Mouse (Mus musculus): ENCODE data around the gene Mybpc3.

Gene Mybpc3

DNA sequence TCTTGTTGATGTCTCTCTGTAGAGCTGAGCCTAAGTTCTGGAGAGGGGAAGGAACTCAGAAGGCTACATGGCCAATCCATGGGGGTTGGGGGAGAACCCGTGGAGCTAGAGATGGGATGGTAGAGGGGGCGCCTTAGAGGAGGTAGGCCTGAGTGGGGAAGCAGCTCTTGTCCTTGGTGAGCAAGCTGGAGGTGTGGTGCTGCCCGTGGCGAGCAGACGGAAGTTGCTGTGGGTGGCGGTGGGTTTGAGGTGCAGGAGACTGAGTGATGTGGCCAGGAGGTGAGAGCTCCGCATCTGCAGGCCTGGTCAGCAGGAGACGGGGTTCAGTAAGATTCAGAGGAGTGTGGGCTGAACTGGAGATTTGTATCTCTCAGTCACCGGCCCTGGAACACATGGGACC lies 30.5 kb upstream of the Mybpc3 start:
- WGBS = 89% methylated on average over 9 of the region's 9 CpGs

DNA sequence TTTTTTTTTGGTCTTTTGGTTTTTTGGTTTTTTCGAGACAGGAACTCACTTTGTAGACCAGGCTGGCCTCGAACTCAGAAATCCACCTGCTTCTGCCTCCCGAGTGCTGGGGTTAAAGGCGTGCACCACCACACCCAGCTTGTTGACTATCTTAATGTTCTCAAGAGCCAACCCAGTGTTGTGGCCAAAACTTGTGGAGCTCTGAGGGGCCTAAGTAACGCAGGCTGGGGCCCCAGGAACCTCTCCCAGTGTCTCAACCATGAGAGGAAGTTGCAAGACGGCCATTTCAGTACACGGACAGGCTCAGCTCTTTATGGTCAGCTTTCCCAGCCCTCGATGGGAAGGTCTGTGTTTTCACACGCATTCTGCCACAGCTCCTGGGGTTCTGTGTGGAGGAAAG lies 29.0 kb upstream of the Mybpc3 start:
- 84% methylated on average over 9 of the region's 9 CpGs for WGBS

DNA sequence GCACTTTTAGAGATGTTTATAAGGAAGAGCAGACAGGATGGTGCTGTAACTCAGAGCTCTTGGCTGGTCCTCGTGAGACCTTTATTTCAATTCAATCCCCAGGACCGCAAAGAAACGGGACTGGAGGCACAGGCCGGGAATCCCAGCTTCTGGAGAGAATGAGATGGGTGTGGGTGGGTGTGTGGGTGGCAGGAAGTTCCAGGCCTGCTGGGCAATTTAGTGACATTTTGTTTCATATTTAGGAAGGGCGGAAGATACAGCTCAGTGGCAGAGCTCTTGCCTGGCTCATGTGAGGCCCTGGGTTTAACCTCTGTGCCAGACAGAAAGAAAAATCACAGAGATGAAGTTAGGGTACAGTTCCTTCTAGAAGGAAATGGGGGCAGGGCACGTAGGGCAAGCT lies 27.7 kb upstream of the Mybpc3 start:
- 45% methylated on average over 6 of the region's 6 CpGs for WGBS

- WGBS = 51% methylated on average over 6 of the region's 6 CpGs
These were observed 27.1 kb upstream of the Mybpc3 start for GRCm38 (mm10) chr2:91090827-91091226.

- WGBS = 81% methylated on average over 14 of the region's 14 CpGs
These were observed 21.4 kb upstream of the Mybpc3 start for GRCm38 (mm10) chr2:91096524-91096923.

- 88% methylated on average over 10 of the region's 10 CpGs for WGBS
These were observed 20.9 kb upstream of the Mybpc3 start for GRCm38 (mm10) chr2:91097015-91097414.

DNA sequence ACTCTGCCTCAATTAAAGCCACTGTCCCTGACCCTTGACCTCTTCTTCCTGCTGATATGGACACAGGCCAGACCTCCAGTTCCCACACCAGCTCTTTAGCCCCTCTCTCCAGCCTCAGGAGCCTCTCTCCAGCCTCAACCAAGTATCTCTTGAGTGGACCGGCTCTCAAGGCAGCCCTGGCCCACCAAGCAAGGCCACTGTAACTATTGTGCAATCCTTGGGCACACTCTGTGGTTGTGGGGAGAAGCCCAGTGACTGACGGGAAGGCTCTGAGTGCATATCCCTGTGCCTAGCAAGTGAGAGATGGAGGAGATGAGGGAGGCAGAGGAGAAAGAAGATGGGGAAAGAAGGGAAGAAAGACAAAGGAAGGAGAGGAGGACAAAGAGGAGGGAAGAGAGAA lies 19.8 kb upstream of the Mybpc3 start:
- WGBS = 93% methylated on average over 2 of the region's 2 CpGs

- 1% methylated on average over 7 of the region's 7 CpGs for WGBS
These were observed 16.7 kb upstream of the Mybpc3 start for GRCm38 (mm10) chr2:91101124-91101740.

- WGBS = 86% methylated on average over 3 of the region's 3 CpGs
These were observed 9.8 kb upstream of the Mybpc3 start for GRCm38 (mm10) chr2:91108156-91108555.

GRCm38 (mm10) chr2:91109241-91109640 lies 8.7 kb upstream of the Mybpc3 start:
- WGBS = 90% methylated on average over 5 of the region's 5 CpGs

DNA sequence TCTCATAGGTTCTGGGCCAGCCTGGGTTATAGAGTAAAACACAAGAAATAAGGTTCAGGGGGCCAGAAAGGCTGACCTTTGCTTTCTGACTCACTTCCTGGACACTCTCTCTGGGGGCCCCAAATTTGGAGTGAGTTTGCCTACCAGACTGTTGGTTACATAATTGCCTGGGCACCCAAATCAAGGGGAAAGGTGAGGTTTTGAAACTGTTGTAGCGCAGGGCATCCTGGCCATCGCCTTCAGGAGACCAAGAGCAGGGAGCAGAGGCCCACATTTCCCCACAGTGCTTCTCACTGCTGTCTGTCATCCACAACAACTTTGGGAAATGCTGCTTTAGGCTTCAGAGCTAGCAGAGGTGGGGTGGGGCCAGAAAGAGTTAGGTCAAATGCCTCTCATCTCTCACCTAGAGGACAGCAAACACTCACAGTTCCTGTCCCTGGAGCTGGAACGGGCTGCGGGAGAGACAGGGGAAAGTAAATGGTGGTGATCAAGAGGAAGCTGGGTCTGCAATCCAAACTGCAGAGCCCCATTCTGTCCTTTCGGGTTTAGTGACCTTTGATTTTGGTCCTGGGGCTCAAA lies 8.0 kb upstream of the Mybpc3 start:
- WGBS = 95% methylated on average over 5 of the region's 5 CpGs

DNA sequence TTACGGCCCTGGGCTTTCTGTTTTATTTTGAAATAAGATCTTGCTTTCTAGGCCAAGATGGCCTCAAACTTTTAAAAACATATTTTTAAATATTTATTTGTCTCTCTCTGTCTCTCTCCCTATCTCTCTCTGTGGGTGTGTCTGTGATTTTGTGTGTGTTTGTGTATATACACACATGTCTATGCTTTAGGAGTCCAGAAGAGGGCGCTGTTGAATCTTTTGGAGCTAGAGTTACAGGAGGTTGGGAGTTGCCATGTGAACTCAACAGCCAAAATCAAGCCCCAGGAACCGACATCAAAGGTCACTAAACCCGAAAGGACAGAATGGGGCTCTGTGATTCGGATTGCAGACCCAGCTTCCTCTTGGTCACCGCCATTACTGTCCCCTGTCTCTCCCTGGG lies 7.5 kb upstream of the Mybpc3 start:
- WGBS = 79% methylated on average over 6 of the region's 6 CpGs

DNA sequence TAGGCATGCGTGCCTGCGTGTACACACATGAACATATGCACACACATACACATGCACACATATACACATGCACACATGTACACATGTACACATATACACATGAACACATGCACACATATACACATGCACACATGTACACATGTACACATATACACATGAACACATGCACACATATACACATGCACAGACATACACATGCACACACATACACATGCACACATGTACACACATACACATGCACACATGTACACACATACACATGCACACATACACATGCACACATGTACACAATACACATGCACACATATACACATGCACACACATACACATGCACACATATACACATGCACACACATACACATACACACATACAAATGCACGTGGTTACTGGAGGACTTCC lies 6.1 kb upstream of the Mybpc3 start:
- 92% methylated on average over 3 of the region's 3 CpGs for WGBS

DNA sequence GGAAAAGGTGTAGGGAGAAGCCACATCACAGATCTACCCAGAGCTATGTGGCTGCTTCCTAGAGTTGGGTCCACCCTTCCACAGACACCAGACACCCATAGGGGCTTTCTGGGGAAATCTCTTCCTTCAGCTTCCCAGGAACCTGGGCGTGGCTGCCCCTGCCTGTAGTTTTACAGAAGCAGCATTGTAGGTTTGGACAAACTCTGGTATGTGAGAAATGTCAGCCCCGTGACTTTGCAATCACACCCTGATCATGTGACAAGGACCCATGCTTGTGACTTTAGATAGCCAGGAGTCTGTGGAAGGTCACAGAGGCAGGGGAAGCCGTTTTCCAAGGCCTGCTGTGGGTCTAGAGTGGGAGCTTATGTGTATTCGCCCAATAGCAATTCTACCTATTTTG lies 5.5 kb upstream of the Mybpc3 start:
- WGBS = 79% methylated on average over 4 of the region's 4 CpGs

GRCm38 (mm10) chr2:91113334-91113733 lies 4.6 kb upstream of the Mybpc3 start:
- WGBS = 78% methylated on average over 10 of the region's 10 CpGs

- WGBS = 79% methylated on average over 6 of the region's 6 CpGs
These were observed 4.1 kb upstream of the Mybpc3 start for GRCm38 (mm10) chr2:91113852-91114251.

DNA sequence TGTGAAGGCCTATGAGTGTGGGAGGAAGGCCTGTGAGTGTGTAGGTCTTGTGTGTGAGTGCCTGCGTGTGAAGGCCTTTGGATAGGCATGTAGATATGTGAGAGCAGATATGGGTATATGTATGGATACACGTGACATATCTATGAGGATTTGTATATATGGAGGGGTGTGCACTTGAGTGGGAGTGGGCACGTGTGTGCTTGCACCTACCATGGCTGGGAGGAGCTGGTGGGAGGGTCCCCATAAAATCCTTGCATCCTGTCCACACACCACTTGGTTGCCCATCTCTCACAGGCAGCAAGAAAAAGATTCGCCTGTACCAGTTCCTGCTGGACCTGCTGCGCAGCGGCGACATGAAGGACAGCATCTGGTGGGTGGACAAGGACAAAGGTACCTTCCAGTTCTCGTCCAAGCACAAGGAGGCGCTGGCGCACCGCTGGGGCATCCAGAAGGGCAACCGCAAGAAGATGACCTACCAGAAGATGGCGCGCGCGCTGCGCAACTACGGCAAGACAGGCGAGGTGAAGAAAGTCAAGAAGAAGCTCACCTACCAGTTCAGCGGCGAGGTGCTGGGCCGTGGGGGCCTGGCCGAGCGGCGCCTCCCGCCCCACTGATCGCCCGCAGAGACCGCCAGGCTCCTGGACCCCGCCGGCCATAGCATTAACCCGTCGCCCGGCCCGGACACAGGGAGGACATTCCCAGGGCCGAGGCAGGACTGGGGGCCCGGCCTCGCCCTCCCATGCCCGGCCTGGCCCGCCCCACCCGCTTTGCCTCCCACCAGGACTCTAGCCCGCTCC lies 3.0 kb upstream of the Mybpc3 start:
- 14% methylated on average over 41 of the region's 42 CpGs for WGBS

DNA sequence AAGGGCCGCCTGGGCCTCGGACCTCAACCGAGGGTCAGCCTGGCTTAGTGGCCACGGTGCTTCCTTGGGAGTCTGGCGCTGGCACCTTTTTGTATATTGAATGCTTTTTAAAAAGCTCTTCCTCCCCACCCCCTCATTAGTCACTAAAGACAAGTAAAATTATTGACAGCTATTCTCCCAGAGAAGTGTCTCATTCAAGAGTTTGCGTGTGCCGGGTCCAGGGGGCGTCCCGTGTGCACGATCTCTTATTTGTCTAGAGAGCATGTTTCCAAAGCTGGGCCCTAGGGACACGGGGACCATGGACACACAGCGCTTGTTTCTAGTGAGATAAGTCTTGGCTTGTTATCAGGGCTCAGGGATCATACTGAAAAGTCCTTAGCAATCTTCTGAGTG lies 2.4 kb upstream of the Mybpc3 start:
- WGBS = 48% methylated on average over 12 of the region's 12 CpGs

GRCm38 (mm10) chr2:91116842-91117241 lies 1.1 kb upstream of the Mybpc3 start:
- WGBS = 50% methylated on average over 5 of the region's 5 CpGs

DNA sequence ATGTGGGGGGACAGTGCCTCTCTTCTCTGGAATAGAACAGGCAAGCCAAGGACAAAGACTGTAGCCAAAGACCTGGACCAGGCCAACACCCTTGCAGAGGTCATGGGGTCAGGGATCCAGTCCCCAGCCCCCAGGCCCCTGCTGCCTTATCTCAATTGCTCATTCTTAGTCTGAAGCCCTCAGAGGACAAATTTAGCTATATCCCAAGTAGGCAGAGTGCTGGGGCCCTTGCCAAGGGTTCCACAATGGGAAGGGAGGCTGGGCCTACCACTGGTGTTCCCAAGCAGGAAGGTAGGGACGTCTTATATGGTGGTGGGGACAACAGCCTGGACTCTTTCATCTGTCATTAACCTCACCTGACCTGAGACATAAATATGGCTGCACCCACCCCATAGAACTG lies 703 bp downstream of the Mybpc3 start:
- WGBS = 48% methylated on average over 1 of the region's 1 CpGs

DNA sequence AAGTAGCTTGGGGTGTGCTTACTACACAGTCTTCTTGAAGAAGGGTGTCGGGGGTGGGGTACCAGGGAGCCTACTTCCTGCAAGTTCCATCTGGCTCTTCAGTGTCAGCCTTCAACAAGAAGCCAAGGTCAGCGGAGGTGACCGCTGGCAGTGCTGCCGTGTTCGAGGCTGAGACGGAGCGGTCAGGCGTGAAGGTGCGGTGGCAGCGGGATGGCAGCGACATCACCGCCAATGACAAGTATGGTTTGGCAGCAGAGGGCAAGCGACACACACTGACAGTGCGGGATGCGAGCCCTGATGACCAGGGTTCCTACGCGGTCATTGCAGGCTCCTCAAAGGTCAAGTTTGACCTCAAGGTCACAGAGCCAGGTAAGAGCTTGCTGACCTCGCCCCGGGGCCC lies 1.1 kb downstream of the Mybpc3 start:
- WGBS = 93% methylated on average over 19 of the region's 19 CpGs

GRCm38 (mm10) chr2:91119551-91119950 lies 1.6 kb downstream of the Mybpc3 start:
- 59% methylated on average over 6 of the region's 6 CpGs for WGBS

DNA sequence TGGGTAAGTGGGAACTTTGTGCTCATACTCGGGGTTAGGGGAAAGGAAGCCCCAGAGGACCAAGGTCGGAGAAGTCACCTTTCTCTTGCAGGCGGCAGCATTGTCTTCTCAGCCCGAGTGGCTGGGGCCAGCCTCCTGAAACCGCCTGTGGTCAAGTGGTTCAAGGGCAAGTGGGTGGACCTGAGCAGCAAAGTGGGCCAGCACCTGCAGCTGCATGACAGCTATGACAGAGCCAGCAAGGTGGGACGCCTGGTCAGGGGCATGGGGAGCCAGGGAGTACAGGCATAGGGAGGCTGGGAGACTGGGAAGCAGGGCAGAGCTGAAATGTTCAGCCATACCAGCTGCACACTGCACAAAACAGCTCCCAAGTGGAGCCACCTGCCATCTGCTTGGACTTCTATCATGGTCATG lies 2.3 kb downstream of the Mybpc3 start:
- WGBS = 70% methylated on average over 6 of the region's 6 CpGs
